Mouse (Mus musculus): ENCODE measurements around the gene Hacd2.

The Hacd2 gene

GRCm38 (mm10) chr16:35008447-35008846 lies 13.8 kb upstream of the Hacd2 start:
- no peak for DNase-seq

GRCm38 (mm10) chr16:35013501-35013900 lies 8.7 kb upstream of the Hacd2 start:
- no peak for DNase-seq

DNA sequence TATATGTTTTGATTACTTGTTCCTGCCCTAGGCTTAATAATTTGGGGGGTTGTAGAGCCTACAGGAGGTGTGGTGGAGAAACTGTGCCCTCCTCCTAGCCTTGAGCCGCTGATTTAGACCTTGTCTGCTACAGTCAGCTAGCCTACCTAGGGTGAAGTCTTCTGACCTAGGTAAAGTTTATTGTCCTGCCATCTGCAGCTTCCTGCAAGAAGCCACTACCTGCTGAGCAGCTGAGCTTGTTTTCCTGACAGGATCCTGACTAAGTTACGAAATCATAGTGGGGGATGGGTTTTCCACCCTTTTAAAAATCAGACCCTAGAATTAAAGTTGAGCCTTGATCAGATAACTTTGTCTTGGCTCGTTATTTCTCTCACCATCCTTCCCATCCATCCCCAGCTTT lies 5.7 kb upstream of the Hacd2 start:
- DNase-seq, result no peak

DNA sequence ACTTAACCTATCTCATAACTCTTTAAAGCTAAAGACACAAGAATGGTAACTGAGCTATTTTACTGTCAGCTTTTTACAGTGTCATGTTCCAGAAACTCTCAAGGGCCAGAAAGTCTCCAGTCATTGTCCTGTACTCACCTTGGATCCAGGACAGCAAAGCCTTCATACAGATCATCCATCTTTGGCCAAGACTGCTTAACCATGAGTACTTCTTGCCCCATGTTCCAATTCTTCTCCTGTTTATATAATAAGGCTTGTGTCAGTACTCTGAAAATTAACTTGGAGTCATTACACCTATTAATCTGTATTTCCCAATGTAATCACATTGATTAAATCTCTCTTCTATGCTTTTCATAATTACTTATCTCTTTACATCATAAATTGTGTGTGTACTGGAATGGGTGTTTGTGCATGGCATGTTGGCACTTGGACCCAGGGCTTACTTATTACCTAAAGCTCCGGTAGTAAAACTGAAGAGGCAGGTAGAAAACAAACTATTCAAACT lies 3.7 kb upstream of the Hacd2 start:
- DNase-seq, result no peak

DNA sequence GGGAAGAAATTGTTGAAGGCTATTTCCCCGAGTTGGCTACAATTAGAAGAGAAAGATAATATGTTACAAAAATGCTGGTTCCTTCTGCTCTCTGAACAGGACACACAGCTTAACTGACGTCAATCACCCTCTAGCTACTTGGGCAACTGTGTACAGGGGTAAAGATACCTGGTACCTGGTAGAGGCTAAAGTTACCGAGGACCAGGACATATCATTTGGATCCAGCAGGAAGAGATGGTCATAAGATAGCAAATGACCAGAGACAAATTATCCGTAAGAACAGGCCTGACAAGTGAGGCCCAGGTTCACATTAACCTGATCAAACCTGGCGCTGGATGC lies 356 bp upstream of the Hacd2 start:
- DNase-seq, result no peak

- no peak for DNase-seq
Observed at GRCm38 (mm10) chr16:35023138-35023735, 1.0 kb downstream of the Hacd2 start.

DNA sequence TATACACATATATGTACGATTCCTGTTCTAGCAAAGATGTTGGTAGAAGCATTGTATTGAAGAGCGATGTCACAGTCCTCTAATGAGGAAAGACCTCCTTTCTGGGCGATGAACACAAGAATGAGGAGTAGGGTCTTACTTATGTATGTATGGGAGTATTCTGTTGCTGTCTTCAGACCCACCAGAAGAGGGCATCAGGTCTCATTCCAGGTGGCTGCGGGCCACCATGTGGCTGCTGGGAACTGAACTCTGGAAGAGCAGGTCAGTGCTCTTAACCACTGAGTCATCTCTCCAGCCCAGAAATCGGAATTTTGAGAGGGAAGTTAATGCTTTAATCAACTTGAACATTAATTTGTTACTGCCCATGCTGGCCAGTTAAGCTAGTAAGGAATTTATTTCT lies 2.1 kb downstream of the Hacd2 start:
- DNase-seq, result no peak

DNA sequence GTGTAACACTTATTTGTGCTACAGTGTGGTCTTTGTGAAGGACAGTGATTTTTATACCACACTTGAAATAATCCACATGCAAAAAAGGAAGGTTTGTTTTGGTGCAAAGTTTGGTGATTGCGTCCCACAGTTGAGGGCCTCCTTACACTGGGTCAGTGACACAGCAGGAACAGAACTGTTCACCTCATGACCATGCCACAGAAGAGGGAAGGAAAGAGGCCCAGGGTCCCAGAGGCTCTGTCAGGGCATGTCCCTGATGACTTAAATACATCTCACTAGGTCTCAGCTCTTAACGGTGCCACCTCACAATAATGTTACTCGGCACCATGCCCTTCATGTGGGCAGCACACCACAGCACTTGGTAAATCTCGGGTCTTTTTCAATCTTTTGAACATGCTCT lies 3.1 kb downstream of the Hacd2 start:
- no peak for DNase-seq

DNA sequence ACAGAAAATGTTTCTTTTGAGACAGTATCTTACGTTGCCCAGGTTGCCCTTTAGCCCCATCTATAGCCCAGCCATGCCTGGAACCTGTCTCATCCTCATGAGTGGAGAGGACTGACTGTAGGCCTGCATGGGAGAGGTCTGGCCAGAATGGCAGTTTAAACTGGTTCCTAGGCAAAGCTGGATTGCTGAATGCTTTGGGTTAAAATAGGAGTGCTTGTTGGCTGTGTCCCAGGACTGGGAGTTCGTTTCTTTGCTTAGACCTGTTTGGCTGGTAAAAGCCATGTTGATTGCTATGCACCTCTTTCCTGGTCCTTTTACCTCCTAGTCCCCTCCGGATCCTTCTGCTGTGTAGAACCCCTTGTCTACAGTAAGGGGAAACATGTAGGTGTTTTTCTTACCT lies 11.0 kb downstream of the Hacd2 start:
- DNase-seq, result no peak

DNA sequence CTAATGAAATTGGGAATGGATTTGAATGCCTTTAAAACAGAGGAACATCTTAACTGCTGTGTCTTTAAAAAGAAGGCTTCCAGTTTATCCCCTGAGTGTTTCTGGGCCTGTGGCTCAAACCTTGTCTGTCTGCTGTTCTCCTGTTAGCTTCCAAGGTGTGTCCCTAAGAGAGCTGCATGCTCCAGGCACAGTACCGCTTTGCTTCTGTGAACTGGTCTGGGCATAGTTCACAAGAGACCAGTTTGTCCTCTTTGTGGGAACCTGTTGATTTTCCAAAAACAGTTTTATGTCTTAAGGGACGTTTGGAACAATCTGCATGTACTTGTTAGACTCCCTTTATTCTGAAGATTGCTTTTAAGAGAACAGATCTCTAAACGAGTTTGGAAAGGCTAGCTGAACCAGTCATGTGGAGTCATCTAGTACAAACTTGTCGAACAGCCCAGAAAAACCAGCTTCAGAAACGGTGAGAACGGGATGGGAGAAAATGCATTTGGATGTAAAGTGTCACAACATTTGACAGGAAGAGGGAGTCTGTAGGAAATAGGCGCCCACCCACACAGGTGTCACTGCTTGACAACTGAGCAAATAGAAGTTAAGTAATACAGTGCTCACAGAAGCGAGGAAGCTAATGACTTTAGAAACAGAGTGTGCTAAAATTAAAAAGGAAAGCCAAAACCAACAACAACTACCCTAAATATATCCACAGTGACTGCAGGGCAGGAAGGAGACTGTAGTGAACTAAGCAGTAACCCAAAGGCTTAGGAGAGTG lies 11.8 kb downstream of the Hacd2 start:
- DNase-seq, result no peak

- no peak for DNase-seq
Observed at GRCm38 (mm10) chr16:35034971-35035370, 12.7 kb downstream of the Hacd2 start.

- no peak for DNase-seq
Observed at GRCm38 (mm10) chr16:35036754-35037153, 14.5 kb downstream of the Hacd2 start.

DNA sequence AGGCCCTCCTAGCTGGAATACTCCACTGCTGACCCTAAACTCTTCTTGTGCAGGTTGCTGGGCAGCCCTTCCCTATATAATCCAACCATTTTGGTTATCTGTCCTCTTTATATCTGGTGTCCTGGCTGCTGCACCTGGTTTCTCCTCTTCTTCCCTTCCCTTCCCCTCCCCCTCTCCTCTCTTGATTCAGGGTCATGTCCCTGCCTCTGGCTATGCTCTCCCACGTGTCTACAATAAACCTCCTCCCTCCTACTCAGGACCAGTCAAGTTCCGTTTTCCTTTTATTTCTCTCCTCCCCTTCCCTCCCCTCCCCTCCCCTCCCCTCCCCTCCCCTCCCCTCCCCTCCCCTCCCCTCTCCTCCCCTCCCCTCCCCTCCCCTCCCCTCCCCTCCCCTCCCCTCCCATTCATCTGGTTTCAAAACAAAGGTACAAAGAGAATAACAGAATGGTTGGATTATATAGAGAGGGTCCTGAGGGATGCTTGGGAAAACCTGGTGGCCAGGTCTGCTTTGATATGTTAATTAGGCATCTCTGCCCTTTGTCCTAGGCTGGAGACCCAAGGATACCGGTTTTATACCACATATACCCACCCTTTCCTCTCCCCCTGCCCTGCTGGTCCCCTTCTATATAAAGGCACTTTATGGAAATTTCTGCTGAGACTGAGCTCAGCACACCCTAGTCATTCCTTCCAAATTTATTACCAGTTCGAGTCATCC lies 16.3 kb downstream of the Hacd2 start:
- DNase-seq, result no peak

GRCm38 (mm10) chr16:35040154-35040553 lies 17.9 kb downstream of the Hacd2 start:
- no peak for DNase-seq

DNA sequence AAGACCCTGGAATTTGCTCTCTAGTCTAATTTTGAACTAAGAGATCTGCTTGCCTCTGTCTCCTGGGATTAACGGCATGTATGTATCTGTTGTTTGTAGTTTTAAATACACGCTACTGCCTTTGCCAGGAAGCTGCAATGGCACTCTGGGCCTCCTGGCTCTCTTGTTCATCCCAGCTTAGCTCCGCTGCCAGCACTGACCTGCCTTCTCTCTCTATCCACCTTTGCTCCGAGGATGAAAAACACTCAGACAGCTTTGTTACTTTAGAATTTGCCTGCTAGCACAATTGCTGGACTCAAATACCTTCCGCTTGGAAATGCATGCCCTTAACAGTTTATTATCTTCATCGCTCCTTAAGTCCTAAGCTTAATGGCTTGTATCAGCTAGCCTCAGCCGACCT lies 18.8 kb downstream of the Hacd2 start:
- no peak for DNase-seq

GRCm38 (mm10) chr16:35046081-35046775 lies 24.0 kb downstream of the Hacd2 start:
- DNase-seq, result no peak

GRCm38 (mm10) chr16:35047272-35047969 lies 25.2 kb downstream of the Hacd2 start:
- no peak for DNase-seq

DNA sequence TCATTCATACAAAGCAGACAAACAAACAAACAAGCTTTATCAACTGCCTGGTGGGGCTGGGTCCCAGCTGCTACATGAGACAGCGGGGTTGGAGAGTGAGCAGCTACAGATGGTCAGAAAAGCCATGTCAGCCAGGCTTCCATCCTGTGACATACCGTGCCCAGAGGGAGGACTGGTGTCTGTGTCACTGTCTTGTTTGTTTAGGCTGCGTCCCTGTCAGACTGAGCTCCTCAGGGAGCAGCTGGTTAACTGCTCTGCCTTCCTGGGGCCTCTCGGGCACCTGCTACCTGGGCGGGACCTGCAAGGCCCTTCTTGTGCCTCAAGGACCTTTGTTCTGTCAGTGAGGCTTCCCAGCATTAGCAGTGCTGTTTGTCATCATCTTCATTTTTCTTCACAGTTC lies 28.8 kb downstream of the Hacd2 start:
- no peak for DNase-seq

DNA sequence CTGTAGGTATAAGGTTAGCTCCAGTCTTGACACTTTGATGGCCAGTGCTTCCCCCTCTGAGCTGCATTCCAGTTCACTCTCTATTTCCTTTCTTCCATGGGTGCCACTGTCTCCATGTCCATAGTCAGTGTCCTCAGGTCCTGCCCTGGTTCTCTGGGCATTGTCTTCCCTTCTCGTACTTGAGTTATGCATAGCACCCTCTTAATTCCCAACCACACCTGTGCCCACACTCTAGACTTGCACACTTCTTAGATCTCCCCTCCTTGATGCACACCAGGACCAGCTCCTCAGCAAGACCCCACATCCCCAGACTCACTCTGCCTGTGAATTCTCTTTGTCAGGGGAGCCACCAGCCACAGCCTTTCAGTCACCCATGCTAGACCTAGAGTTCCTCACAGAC lies 30.0 kb downstream of the Hacd2 start:
- no peak for DNase-seq

GRCm38 (mm10) chr16:35054432-35055193 lies 32.4 kb downstream of the Hacd2 start:
- peak in 1 of 2 experiments; percentile 17 for DNase-seq

- no peak for DNase-seq
Observed at GRCm38 (mm10) chr16:35055194-35055506, 32.9 kb downstream of the Hacd2 start.

- no peak for DNase-seq
Observed at GRCm38 (mm10) chr16:35055861-35056260, 33.6 kb downstream of the Hacd2 start.

Measured in lung, postnatal 4 days (tissue).